Mouse (Mus musculus) ES-E14 (cell line): ENCODE measurements around the gene Rab34. TPM values are rescaled to one million over a fixed set of nuclear protein-coding genes. Genes with fewer than 3 reads are reported as not detected.

Experiments
- DNase-seq: peaks from one replicate; pipeline ENCODE4 v3.0.0-alpha.2; 2013; ENCODE audit warnings: low read depth, low spot score
- H3K27ac ChIP-seq: 2 replicates; pipeline ENCODE4 v1.5.1; 2012; ENCODE audit warnings: low read depth, mild to moderate bottlenecking, low read length, moderate library complexity, mixed read lengths; ENCODE audit not compliant: poor library complexity, insufficient read depth, severe bottlenecking
- H3K36me3 ChIP-seq: 2 replicates; pipeline ENCODE4 v1.6.1; 2012; ENCODE audit warnings: mild to moderate bottlenecking, low read length, moderate library complexity, mixed read lengths; ENCODE audit not compliant: control insufficient read depth, poor library complexity, insufficient read depth, severe bottlenecking
- H3K4me1 ChIP-seq, 2 experiments: fragments of 150-350 bp in 1 of 2; sonication (generic) in 1 of 2; 2 replicates each; pipeline ENCODE4 v1.6.1; 2012; ENCODE audit warnings: low read length in 2 of 2, mild to moderate bottlenecking in 1 of 2, mixed read lengths in 1 of 2; ENCODE audit not compliant: control insufficient read depth in 2 of 2, insufficient read depth in 2 of 2, poor library complexity in 1 of 2
- H3K4me3 ChIP-seq, 2 experiments: fragments of 150-350 bp in 1 of 2; sonication (generic) in 1 of 2; 2 replicates each; pipeline ENCODE4 v1.5.1; 2012; ENCODE audit warnings: low read length in 2 of 2, low read depth in 1 of 2, mild to moderate bottlenecking in 1 of 2, mixed read lengths in 1 of 2; ENCODE audit not compliant: insufficient read depth in 1 of 2, poor library complexity in 1 of 2, severe bottlenecking in 1 of 2
- H3K9ac ChIP-seq: 2 replicates; pipeline ENCODE4 v1.6.1; 2012; ENCODE audit warnings: low read depth, mild to moderate bottlenecking, low read length, mixed read lengths; ENCODE audit not compliant: poor library complexity, insufficient read depth, severe bottlenecking
- H3K9me3 ChIP-seq: fragments of 150-350 bp; sonication (generic); 2 replicates; pipeline ENCODE4 v1.6.1; 2012; ENCODE audit warnings: low read depth, mild to moderate bottlenecking, low read length; ENCODE audit not compliant: control insufficient read depth, insufficient read depth
- CHD2 ChIP-seq: IDR thresholded peaks from 2 replicates; pipeline ENCODE4 v1.6.1; 2014; ENCODE audit warnings: mild to moderate bottlenecking, low read depth, low read length, inconsistent platforms
- HCFC1 ChIP-seq: IDR thresholded peaks from 2 replicates; pipeline ENCODE4 v1.6.1; 2012; ENCODE audit warnings: low read length, inconsistent platforms, borderline replicate concordance; ENCODE audit not compliant: insufficient read depth
- MAFK ChIP-seq: IDR thresholded peaks from 2 replicates; pipeline ENCODE4 v1.6.1; 2014; ENCODE audit warnings: mild to moderate bottlenecking, low read depth, low read length, inconsistent platforms; ENCODE audit not compliant: insufficient read depth
- ZC3H11A ChIP-seq: IDR thresholded peaks from 2 replicates; pipeline ENCODE4 v1.6.1; 2012; ENCODE audit warnings: low read depth, mild to moderate bottlenecking, inconsistent platforms, low read length, borderline replicate concordance
- ZNF384 ChIP-seq: IDR thresholded peaks from 2 replicates; pipeline ENCODE4 v1.6.1; 2012; ENCODE audit warnings: low read depth, low read length, inconsistent platforms
- in situ Hi-C, 2 experiments: fragments of 600-800 bp; cut with MboI; formaldehyde crosslinking; loops; one replicate each; pipeline ENCODE4 v1.15.1; 2025; ENCODE audit warnings: low sequenced_read_pairs in 2 of 2, inconsistent platforms in 1 of 2; ENCODE audit not compliant: unreplicated experiment in 2 of 2
- total RNA-seq: library from RNA; depleted of rRNA; stranded (reverse); fragments of 300-350 nt; gene quantifications from 2 replicates; pipeline ENCODE4 v1.2.3, GENCODE M21; 2012; rRNA removed

The Rab34 gene
- total RNA-seq: 33.8 and 36.1 TPM in 2 replicates

DNA sequence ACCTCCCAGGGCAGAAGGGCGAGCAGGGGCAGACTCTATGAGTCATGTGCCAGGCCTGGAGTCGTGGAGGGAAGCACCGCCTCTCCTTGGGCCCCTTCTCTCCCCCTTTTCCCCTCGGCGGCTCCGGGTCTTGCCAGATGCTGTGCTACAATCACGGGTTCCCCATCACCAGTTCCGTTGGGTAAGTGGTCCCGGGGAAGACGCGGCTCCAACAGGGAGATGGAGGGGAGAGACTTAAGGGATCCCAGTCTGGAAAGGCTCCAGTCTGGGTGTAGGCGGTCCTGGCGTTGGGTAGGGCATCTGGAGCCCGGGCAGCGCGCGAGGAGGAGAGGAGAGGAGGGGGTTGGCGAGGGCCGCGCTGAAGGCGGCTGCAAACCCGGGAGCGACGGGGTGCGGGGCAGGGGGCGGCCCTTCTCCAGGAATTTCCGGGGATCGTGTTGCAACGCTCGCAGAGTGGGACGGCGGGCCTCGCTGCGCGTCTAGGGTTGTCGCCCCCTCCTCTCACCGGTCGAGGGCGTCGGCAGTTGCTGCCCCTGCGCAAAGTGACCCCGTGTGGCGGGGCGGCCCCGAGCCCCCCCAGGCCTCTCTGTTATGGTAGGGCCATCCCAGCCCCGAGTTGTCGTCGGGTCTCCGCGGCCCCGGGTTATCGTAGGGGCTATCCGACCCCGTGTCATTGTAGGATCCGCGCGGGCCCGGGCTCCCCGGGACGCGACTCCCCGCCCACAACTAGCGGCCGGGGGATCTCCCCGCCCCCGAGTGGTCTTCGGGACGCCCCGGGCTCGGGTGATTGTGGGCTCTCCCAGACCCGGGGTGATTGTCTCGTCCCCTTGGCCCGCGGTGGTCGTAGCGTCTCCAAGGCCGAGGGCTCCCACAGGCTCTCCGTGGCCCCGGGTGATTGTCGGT, at the start of gene Rab34:
Rab34 (plus strand) TSS at position 100 of the 903 bp plus-strand sequence.
- H3K4me1 ChIP-seq: peaks cover 6 to 9% of the 10 kb centered on the region in 2 experiments
- peak within 1 kb of the TSS; percentile 88 to 94 for H3K4me3 ChIP-seq
- H3K36me3 ChIP-seq: peaks cover 14% of the 10 kb centered on the region
- H3K27ac ChIP-seq: peak within 1 kb of the TSS; percentile 74
- DNase-seq: no peak
- peak within 1 kb of the TSS; percentile 94 for H3K9ac ChIP-seq
- in situ Hi-C loops: no loop called here
- no peaks in the 10 kb centered on the region for H3K9me3 ChIP-seq
- TF ChIP-seq CHD2: no peak
- no peak for TF ChIP-seq HCFC1
- no peak for TF ChIP-seq MAFK
- no peak for TF ChIP-seq ZC3H11A
- TF ChIP-seq ZNF384: no peak

DNA sequence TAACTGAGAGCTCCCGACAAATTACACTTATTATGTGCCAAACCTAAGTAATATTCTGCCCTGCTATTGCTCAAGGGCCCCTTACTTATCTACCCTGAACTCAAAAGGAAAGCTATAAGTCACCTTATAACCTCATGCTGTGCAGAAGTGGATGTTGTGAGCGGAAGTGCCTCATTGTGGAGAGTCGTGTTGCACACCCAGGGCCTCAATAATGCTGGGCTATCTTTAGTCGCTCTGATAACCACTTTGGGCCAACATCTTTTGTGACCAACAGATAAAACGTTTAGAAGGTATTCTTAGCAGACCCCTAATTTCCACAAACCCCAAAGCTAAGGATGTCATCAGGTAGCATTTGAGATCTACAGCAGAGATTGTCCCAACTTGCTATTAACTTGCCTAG, 47.6 kb upstream of the Rab34 start:
- in situ Hi-C loops: no loop called here
- DNase-seq: no peak
- no peak overlapping the region for H3K27ac ChIP-seq

DNA sequence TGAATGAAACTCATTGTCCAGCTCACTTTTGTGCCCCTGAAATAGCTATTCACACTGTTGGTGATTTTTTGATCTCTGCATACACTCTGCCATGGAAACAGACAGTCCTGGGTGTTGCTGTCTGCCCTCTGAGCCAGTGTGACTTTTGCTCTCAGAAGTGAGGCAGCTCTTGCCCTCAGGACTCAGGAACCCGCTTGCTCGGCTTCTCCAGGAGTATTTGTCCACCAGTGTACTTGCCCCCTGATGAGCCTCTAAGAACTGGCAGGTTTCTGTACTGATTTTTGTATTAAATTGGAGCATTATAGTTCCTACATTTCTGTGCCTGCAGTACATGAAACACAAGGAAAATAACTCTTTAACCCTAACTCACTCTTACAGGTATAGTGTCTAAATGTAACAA, 44.7 kb upstream of the Rab34 start:
- no peak overlapping the region for H3K9ac ChIP-seq
- no peak overlapping the region for H3K27ac ChIP-seq
- TF ChIP-seq ZNF384: no peak
- no peak for TF ChIP-seq HCFC1
- no peak for TF ChIP-seq CHD2
- peaks cover 7 to 11% of the 10 kb centered on the region in 2 experiments; a peak in 3 of 4 replicates for H3K4me1 ChIP-seq
- H3K36me3 ChIP-seq: peaks cover 14% of the 10 kb centered on the region; the same call in 1 of the 2 replicates
- in situ Hi-C loops: no loop called here
- DNase-seq: no peak
- no peak overlapping the region for H3K4me3 ChIP-seq
- no peaks in the 10 kb centered on the region for H3K9me3 ChIP-seq

More for the DNA sequence above, 47.6 kb upstream of the Rab34 start:
- no peaks in the 10 kb centered on the region for H3K9me3 ChIP-seq
- H3K4me3 ChIP-seq: no peak overlapping the region
- peaks cover 10 to 14% of the 10 kb centered on the region in 2 experiments for H3K4me1 ChIP-seq
- no peak overlapping the region for H3K9ac ChIP-seq
- TF ChIP-seq CHD2: no peak
- TF ChIP-seq ZC3H11A: no peak
- TF ChIP-seq HCFC1: no peak
- TF ChIP-seq ZNF384: no peak
- TF ChIP-seq MAFK: no peak
- H3K36me3 ChIP-seq: peaks cover 14% of the 10 kb centered on the region; the same call in 1 of the 2 replicates

DNA sequence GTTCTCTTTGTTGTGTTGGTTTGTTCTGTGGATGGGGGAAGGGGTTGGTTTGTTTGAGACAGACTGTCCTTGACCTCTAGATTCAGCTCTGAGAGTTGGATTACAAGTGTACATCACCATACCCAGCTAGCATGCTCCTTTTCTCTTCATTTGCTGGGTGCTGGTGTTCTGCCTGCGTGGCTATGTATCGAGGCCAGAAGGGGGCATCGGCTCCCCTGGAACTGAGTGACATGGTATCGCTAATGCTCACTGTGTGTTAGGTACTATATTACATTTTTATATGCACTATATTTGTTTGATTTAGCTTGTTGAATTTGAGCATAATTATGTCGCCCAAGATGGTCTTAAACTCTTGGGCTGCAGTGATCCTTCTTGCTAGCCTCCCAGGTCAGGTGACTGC, 42.1 kb upstream of the Rab34 start:
- H3K4me1 ChIP-seq: peaks cover 7 to 11% of the 10 kb centered on the region in 2 experiments; a peak in 3 of 4 replicates
- no peak overlapping the region for H3K27ac ChIP-seq
- H3K4me3 ChIP-seq: no peak overlapping the region
- in situ Hi-C loops: no loop called here
- H3K36me3 ChIP-seq: peaks cover 19% of the 10 kb centered on the region
- no peak overlapping the region for H3K9ac ChIP-seq
- DNase-seq: no peak
- no peaks in the 10 kb centered on the region for H3K9me3 ChIP-seq
- no peak for TF ChIP-seq HCFC1
- no peak for TF ChIP-seq ZC3H11A
- no peak for TF ChIP-seq CHD2
- no peak for TF ChIP-seq ZNF384
- TF ChIP-seq MAFK: no peak
